Mouse (Mus musculus) kidney, embryonic 14.5 days (tissue): ENCODE data around the gene Pwwp2b. TPM values are rescaled to one million over a fixed set of nuclear protein-coding genes. Genes with fewer than 3 reads are reported as not detected.

ENCODE experiments used
- ATAC-seq: fragments of 200-750 bp; cut with Nextera tagmentation; 2 replicates; pipeline ENCODE4 v1.8.0; 2017; ENCODE audit warnings: moderate number of reproducible peaks, mild to moderate bottlenecking, moderate TSS enrichment, moderate library complexity; ENCODE audit not compliant: low FRiP score, low TSS enrichment
- H3K27ac ChIP-seq: fragments of 300-500 bp; sonication (generic); 2 replicates; pipeline ENCODE4 v1.5.1; 2014; ENCODE audit warnings: low read depth, mild to moderate bottlenecking, low read length, moderate library complexity, mixed read lengths
- H3K27me3 ChIP-seq: fragments of 300-500 bp; sonication (generic); 2 replicates; pipeline ENCODE4 v1.6.1; 2014; ENCODE audit warnings: mild to moderate bottlenecking, low read length; ENCODE audit not compliant: control insufficient read depth, insufficient read depth
- H3K36me3 ChIP-seq: fragments of 300-500 bp; sonication (generic); 2 replicates; pipeline ENCODE4 v1.6.1; 2014; ENCODE audit warnings: low read length, mixed read lengths; ENCODE audit not compliant: control insufficient read depth, insufficient read depth
- H3K4me1 ChIP-seq: fragments of 300-500 bp; sonication (generic); 2 replicates; pipeline ENCODE4 v1.6.1; 2014; ENCODE audit warnings: low read length, mixed read lengths; ENCODE audit not compliant: control insufficient read depth, insufficient read depth
- H3K4me2 ChIP-seq: fragments of 300-500 bp; sonication (generic); replicated peaks from 2 replicates; pipeline ENCODE4 v1.6.1; 2014; ENCODE audit warnings: low read depth, mild to moderate bottlenecking, low read length
- H3K4me3 ChIP-seq: fragments of 300-500 bp; sonication (generic); 2 replicates; pipeline ENCODE4 v1.5.1; 2014; ENCODE audit warnings: mild to moderate bottlenecking, low read length
- H3K9ac ChIP-seq: fragments of 300-500 bp; sonication (generic); 2 replicates; pipeline ENCODE4 v1.6.1; 2014; ENCODE audit warnings: low read depth, mild to moderate bottlenecking, low read length, moderate library complexity
- H3K9me3 ChIP-seq: fragments of 300-500 bp; sonication (generic); 2 replicates; pipeline ENCODE4 v1.6.1; 2016; ENCODE audit warnings: low read length; ENCODE audit not compliant: control insufficient read depth
- WGBS: fragments of 180-500 bp; shearing (Covaris S2); extraction: QIAGEN DNeasy Blood & Tissue Kit; methylation state at CpG from one replicate; pipeline ENCODE4 v1.1.7; 2014; 5-methylcytosine and 5-hydroxymethylcytosine counted together
- polyA plus RNA-seq: library from polyadenylated mRNA; unstranded; fragments of >200 nt; fragmentation: Nextera tagmentation; extraction: Ambion mirVana; gene quantifications from 2 replicates; pipeline ENCODE4 v1.2.1, GENCODE M21; 2014

The Pwwp2b gene
- polyA plus RNA-seq, 1 experiment from 2014 or later: 7.3 TPM

DNA sequence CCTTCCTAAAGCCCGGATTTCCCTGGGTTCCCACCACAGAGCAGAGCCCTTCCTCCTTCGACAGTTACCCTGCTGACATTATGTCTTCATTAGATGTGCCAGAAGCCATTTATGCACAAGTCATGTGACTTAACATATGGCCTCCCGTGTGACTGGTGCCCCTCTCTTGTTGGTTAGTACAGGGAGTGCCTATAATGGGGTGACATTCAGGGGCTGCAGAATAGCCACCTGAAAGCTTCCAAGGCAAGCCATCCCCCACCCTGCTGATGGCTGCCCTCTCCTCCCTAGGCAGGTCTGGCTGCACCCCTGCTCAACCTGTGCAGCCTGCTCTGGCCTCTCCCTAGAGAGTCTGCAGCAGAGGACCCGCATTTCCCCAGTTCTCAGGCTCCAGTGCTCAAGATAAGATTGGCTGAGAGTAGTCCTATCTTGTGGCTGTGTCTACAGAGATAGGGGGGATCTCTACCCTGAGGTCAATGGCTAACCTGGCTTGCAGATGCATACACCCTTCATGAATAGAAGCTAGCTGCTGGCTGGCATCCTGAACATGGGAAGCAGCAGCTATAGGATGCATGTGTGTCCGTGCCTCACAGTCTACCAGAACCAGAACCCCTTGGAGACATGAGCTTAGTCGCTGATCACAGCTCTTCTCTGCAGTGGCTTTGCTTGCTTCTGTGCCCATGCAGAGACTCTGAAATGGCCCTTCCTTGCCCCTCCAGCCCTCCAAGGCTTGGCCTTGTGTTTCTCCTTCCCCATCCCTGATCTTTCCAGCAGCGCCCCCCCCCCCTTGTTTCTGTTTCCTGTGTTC, 1.3 kb downstream of the Pwwp2b start:
- Histone ChIP-seq H3K9ac (peak overlapping the region; percentile 80; the same call in 1 of the 2 replicates), H3K4me1 (peaks cover 52% of the 10 kb centered on the region), H3K9me3 (no peaks in the 10 kb centered on the region), H3K4me3 (peak overlapping the region; percentile 65), H3K36me3 (no peaks in the 10 kb centered on the region; the same call in 1 of the 2 replicates), H3K27ac (no peak overlapping the region), H3K4me2 (peak overlapping the region; percentile 96), H3K27me3 (peaks cover 4% of the 10 kb centered on the region)
- no peak for ATAC-seq
- 43% methylated on average over 7 of the region's 7 CpGs for WGBS

DNA sequence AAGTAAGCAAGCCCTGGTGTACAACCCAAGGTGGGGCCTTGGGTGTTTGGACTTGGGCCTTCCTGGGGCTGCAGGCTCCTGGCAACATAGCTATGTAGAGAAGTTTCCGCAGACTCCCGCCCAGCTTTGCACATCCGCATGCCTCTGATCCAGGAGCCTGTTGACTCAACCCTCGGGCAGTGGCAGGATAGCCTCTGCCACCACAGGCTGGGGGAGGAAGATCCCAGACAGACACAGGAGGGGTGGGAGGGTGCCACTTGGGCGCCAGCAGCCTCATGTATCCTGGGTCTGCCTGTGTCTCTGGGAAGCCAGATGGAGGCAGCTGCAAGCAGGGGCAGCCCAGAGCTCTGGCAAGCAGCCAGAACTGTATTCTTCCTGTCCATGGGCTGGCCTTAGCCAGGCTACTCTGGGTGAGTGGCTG, 3.6 kb downstream of the Pwwp2b start:
- Histone ChIP-seq H3K9ac (no peak overlapping the region), H3K27ac (peak overlapping the region; percentile 18; the same call in 1 of the 2 replicates), H3K9me3 (no peaks in the 10 kb centered on the region), H3K4me2 (no peak overlapping the region), H3K27me3 (peaks cover 4% of the 10 kb centered on the region), H3K4me1 (peaks cover 47% of the 10 kb centered on the region), H3K36me3 (peaks cover 12% of the 10 kb centered on the region; the same call in 1 of the 2 replicates), H3K4me3 (no peak overlapping the region)
- 61% methylated on average over 5 of the region's 5 CpGs for WGBS
- no peak; the same call in 1 of the 2 replicates for ATAC-seq

DNA sequence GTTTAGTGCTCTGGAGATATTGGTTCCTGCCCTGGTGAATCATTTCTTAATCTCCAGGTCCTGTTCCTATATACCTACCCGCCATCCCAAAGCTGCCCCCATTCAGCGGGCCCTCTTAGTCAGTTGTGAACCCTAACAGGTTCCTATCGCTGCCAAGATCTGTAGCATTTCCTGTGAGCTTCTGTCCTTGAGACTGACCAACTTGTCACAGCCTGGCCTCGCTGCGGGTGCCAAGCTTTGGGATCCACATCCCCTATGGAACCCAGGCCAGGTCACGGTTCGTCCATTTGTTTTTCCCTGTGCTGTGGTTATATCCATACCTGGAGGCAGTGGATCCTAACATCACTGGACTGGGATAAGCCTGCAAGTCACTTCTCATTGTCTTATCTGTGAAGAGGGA, 4.3 kb downstream of the Pwwp2b start:
- Histone ChIP-seq H3K9me3 (no peaks in the 10 kb centered on the region), H3K4me2 (no peak overlapping the region), H3K27ac (no peak overlapping the region), H3K36me3 (peaks cover 12% of the 10 kb centered on the region; the same call in 1 of the 2 replicates), H3K9ac (no peak overlapping the region), H3K27me3 (peaks cover 4% of the 10 kb centered on the region), H3K4me1 (peaks cover 40% of the 10 kb centered on the region), H3K4me3 (no peak overlapping the region)
- no peak for ATAC-seq
- WGBS: 88% methylated on average over 7 of the region's 7 CpGs

DNA sequence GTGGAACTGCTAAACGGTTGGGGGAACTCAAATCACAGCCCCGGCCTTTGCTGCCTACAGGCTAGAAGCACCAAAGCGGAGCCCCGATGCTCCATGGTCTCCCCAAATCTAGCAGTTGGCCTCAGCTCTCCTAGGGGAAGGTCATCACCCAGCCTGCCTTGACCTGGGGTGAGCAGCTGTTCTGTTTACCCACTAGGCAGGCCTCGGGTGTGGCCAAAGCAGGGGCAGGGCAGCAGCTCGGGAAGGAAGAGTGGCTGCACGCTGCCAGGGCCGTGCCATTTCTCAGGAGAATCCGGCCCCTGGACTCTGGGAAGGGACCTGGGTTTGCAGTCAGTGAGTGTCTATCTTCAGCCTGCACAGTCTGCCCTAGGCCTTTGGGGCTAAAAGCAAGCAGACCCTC, 4.7 kb downstream of the Pwwp2b start:
- Histone ChIP-seq H3K9me3 (no peaks in the 10 kb centered on the region), H3K9ac (no peak overlapping the region), H3K36me3 (peaks cover 12% of the 10 kb centered on the region; the same call in 1 of the 2 replicates), H3K4me1 (peaks cover 39% of the 10 kb centered on the region), H3K4me3 (no peak overlapping the region), H3K27ac (no peak overlapping the region), H3K27me3 (peaks cover 4% of the 10 kb centered on the region), H3K4me2 (no peak overlapping the region)
- WGBS: 66% methylated on average over 9 of the region's 9 CpGs
- no peak for ATAC-seq

DNA sequence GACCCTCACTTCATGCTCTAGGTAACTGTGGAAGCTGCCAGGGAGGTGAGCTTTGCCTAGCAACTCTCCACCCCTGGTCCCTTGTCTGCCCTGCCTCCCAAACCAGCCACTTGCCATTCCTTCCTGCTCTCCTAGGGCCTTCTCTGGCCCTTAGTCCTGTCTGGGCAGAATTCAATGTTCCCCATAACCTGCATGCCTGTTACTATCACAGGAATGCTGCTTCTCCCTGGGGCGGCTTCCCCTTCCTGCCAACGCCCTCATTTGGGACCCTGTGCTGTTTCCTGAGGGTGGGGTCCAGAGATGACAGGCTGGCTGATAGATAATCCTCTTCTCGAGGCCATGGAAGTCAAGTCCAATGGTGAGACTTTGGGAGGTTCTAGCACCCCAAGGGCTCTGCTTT, 5.2 kb downstream of the Pwwp2b start:
- Histone ChIP-seq H3K27ac (no peak overlapping the region), H3K4me1 (peaks cover 39% of the 10 kb centered on the region), H3K36me3 (peaks cover 12% of the 10 kb centered on the region; the same call in 1 of the 2 replicates), H3K4me2 (no peak overlapping the region), H3K4me3 (no peak overlapping the region), H3K27me3 (peaks cover 4% of the 10 kb centered on the region), H3K9ac (no peak overlapping the region), H3K9me3 (no peaks in the 10 kb centered on the region)
- 57% methylated on average over 3 of the region's 3 CpGs for WGBS
- no peak for ATAC-seq

DNA sequence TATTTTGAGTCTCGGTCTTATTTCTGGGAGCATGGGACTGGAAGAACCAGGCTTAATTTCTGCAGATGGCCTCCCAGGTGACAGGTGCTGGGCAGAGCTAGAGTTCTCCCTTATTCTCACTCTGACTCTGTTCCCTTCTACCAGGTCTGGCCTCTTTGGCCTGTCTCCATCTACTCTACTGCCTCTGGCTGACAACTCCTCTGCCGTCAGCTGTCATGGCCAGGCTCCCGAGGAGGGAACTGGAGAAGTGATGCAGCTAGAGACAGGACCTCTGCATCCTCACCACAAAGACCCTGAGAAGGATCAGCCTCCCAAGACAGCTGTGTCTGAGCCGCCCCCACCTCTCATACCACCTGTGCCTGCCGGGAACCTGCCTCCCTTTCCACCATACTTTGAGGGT, 6.3 kb downstream of the Pwwp2b start:
- Histone ChIP-seq H3K27me3 (peaks cover 4% of the 10 kb centered on the region; the same call in 1 of the 2 replicates), H3K9me3 (no peaks in the 10 kb centered on the region), H3K4me3 (no peak overlapping the region), H3K4me1 (peaks cover 31% of the 10 kb centered on the region), H3K9ac (no peak overlapping the region), H3K27ac (no peak overlapping the region), H3K4me2 (no peak overlapping the region), H3K36me3 (peaks cover 12% of the 10 kb centered on the region; the same call in 1 of the 2 replicates)
- no peak for ATAC-seq
- 81% methylated on average over 5 of the region's 5 CpGs for WGBS

DNA sequence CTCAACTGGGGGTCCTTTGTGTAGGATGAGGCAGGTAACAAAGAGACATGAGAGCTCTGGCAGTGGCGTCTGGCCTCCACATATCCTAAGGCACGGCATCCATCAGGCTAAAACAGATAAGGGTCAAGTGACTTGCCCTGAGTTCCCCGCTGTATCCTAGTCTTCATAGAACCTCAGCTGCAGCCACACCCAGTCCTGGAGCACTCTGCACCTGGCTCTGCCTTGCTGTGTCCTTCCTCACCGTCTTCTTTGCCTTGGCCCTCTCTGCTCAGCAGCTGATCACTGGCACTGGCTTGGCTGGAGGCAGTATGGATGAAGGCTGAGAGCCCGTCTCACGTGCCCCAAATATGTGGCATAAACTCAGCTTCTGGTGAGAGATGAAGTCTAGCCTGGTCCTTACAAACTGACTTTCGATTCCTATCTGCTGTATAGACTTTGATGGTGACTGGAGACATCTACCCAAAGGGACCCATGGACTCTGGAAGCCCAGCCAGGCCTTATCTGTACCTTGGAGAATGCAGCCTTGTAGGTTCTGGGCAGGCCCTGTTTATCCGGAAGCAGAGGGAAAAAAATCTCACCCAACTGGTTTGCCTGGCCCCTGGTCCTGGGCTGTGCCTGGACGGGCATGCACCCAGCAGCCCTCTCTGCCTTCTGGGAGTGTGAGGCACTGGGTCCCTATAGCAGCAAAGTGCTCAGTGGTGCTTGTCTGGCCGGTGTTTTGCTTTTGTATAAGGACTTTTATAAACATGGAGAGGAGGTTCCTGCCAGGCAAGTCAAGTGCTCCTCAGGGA, 9.7 kb downstream of the Pwwp2b start:
- 72% methylated on average over 10 of the region's 10 CpGs for WGBS
- H3K4me2 ChIP-seq: no peak overlapping the region
- peaks cover 12% of the 10 kb centered on the region; the same call in 1 of the 2 replicates for H3K36me3 ChIP-seq
- H3K4me3 ChIP-seq: no peak overlapping the region
- peaks cover 4% of the 10 kb centered on the region; the same call in 1 of the 2 replicates for H3K4me1 ChIP-seq
- ATAC-seq: peak; percentile 71
- H3K27ac ChIP-seq: peak overlapping the region; percentile 74
- no peak overlapping the region for H3K9ac ChIP-seq
- H3K9me3 ChIP-seq: peaks cover 2% of the 10 kb centered on the region; the same call in 1 of the 2 replicates
- H3K27me3 ChIP-seq: no peaks in the 10 kb centered on the region

DNA sequence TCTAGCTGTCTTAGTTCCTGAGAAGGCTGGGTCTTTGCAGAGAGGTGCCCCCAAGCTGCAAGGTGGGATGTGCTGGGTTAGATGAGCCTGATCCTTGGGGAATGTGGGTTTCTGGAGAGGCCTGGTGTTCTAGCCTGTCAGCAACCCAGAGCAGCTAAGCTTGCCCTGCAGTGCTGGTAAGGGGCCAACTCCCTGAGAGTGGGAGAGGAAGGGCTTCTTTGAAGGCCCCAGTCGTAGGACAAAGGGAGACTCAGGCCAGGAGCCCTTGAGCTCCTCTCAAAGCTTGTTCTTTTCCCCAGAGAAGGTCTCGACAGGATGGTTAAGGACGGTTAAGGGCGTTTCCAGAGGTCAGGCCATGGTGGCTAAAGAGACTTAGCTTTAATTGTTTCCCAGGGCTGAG, 16.1 kb downstream of the Pwwp2b start:
- no peak for ATAC-seq
- H3K36me3 ChIP-seq: no peaks in the 10 kb centered on the region
- H3K9ac ChIP-seq: no peak overlapping the region
- WGBS: 42% methylated on average over 4 of the region's 4 CpGs
- H3K27me3 ChIP-seq: no peaks in the 10 kb centered on the region
- H3K4me2 ChIP-seq: no peak overlapping the region
- H3K4me3 ChIP-seq: no peak overlapping the region
- H3K27ac ChIP-seq: no peak overlapping the region
- peaks cover 2% of the 10 kb centered on the region; the same call in 1 of the 2 replicates for H3K9me3 ChIP-seq
- H3K4me1 ChIP-seq: peaks cover 9% of the 10 kb centered on the region; the same call in 1 of the 2 replicates
